Mouse (Mus musculus) hindbrain, embryonic 14.5 days (tissue): ENCODE data around the gene Nrgn. TPM values are rescaled to one million over a fixed set of nuclear protein-coding genes. Genes with fewer than 3 reads are reported as not detected.

Source experiments
- ATAC-seq: fragments of 200-750 bp; cut with Nextera tagmentation; 2 replicates; pipeline ENCODE4 v1.8.0; 2017; ENCODE audit warnings: moderate number of reproducible peaks, mild to moderate bottlenecking, moderate TSS enrichment, moderate library complexity; ENCODE audit not compliant: low FRiP score
- DNase-seq: peaks from one replicate; pipeline ENCODE4 v3.0.0-alpha.2; 2015; ENCODE audit warnings: low spot score
- H3K27ac ChIP-seq: fragments of 300-500 bp; sonication (generic); 2 replicates; pipeline ENCODE4 v1.5.1; 2014; ENCODE audit warnings: mild to moderate bottlenecking, moderate library complexity
- H3K27me3 ChIP-seq: fragments of 300-500 bp; sonication (generic); 2 replicates; pipeline ENCODE4 v1.6.1; 2014; ENCODE audit warnings: mild to moderate bottlenecking, low read length, mixed read lengths; ENCODE audit not compliant: control insufficient read depth, insufficient read depth
- H3K36me3 ChIP-seq: fragments of 300-500 bp; sonication (generic); replicated peaks from 2 replicates; pipeline ENCODE4 v1.6.1; 2014; ENCODE audit not compliant: control insufficient read depth, insufficient read depth
- H3K4me1 ChIP-seq: fragments of 300-500 bp; sonication (generic); replicated peaks from 2 replicates; pipeline ENCODE4 v1.6.1; 2014; ENCODE audit warnings: antibody characterized with exemption, low read length, mixed read lengths; ENCODE audit not compliant: control insufficient read depth, insufficient read depth
- H3K4me2 ChIP-seq: fragments of 300-500 bp; sonication (generic); replicated peaks from 2 replicates; pipeline ENCODE4 v1.6.1; 2014; ENCODE audit warnings: mild to moderate bottlenecking, moderate library complexity
- H3K4me3 ChIP-seq: fragments of 300-500 bp; sonication (generic); replicated peaks from 2 replicates; pipeline ENCODE4 v1.5.1; 2014; ENCODE audit warnings: mild to moderate bottlenecking, low read length
- H3K9ac ChIP-seq: fragments of 300-500 bp; sonication (generic); 2 replicates; pipeline ENCODE4 v1.6.1; 2014
- H3K9me3 ChIP-seq: fragments of 300-500 bp; sonication (generic); 2 replicates; pipeline ENCODE4 v1.6.1; 2016; ENCODE audit warnings: low read length; ENCODE audit not compliant: control insufficient read depth
- WGBS: fragments of 180-500 bp; shearing (Covaris S2); extraction: QIAGEN DNeasy Blood & Tissue Kit; methylation state at CpG from one replicate; pipeline ENCODE4 v1.1.7; 2014; 5-methylcytosine and 5-hydroxymethylcytosine counted together
- polyA plus RNA-seq: library from polyadenylated mRNA; unstranded; fragments of >200 nt; fragmentation: Nextera tagmentation; extraction: Ambion mirVana; gene quantifications from 2 replicates; pipeline ENCODE4 v1.2.1, GENCODE M21; 2014

The Nrgn gene
- polyA plus RNA-seq, 1 experiment from 2014 or later, result 3.4 TPM

- Histone ChIP-seq H3K36me3 (no peaks in the 10 kb centered on the region), H3K27me3 (no peaks in the 10 kb centered on the region), H3K9ac (no peak overlapping the region), H3K4me2 (no peak overlapping the region), H3K4me3 (no peak overlapping the region), H3K27ac (no peak overlapping the region), H3K9me3 (no peaks in the 10 kb centered on the region), H3K4me1 (peaks cover 7% of the 10 kb centered on the region)
- no peak for ATAC-seq
- DNase-seq, result no peak
- 88% methylated on average over 3 of the region's 3 CpGs for WGBS
These were observed 56.9 kb downstream of the Nrgn start for GRCm38 (mm10) chr9:37495761-37496160.

Other genes with a start within 250 kb of the Nrgn start
- 6.6 and 7.0 TPM in 2 replicates for gene Ccdc15, start 204.5 kb downstream of the Nrgn start, polyA plus RNA-seq
- 16.8 and 18.5 TPM in 2 replicates for gene Hepacam, start 185.6 kb downstream of the Nrgn start, polyA plus RNA-seq
- 4.8 and 5.9 TPM in 2 replicates for gene Robo4, start 151.0 kb downstream of the Nrgn start, polyA plus RNA-seq
- 13.3 and 20.5 TPM in 2 replicates for gene Robo3, start 119.7 kb downstream of the Nrgn start, polyA plus RNA-seq
- gene Msantd2, start 63.6 kb downstream of the Nrgn start, polyA plus RNA-seq, result 29.9 and 36.6 TPM in 2 replicates
- 48.3 and 49.3 TPM in 2 replicates for gene Esam, start 24.8 kb downstream of the Nrgn start, polyA plus RNA-seq
- gene Vsig2, start 13.6 kb downstream of the Nrgn start, polyA plus RNA-seq, result 0.42 and 1.1 TPM in 2 replicates
- 14.2 and 14.3 TPM in 2 replicates for gene Siae, start 2.8 kb upstream of the Nrgn start, polyA plus RNA-seq
- gene Spa17, start 60.8 kb upstream of the Nrgn start, polyA plus RNA-seq, result 10.2 and 14.1 TPM in 2 replicates
- gene Tbrg1, start 104.4 kb upstream of the Nrgn start, polyA plus RNA-seq, result 91.3 and 91.5 TPM in 2 replicates
- 0.09 TPM in 1 of 2 replicates, not detected in the other for gene Panx3, start 116.3 kb upstream of the Nrgn start, polyA plus RNA-seq
- gene Olfr160, start 163.3 kb upstream of the Nrgn start, polyA plus RNA-seq, result not detected in 2 replicates
- gene Olfr874, start 192.2 kb upstream of the Nrgn start, polyA plus RNA-seq, result not detected in 2 replicates
- not detected in 2 replicates for gene Olfr875, start 219.0 kb upstream of the Nrgn start, polyA plus RNA-seq